Mouse (Mus musculus): ENCODE results near the gene Aox1. TPM values are rescaled to one million over a fixed set of nuclear protein-coding genes. Genes with fewer than 3 reads are reported as not detected.

Aox1 gene
- polyA plus RNA-seq, 1 experiment: 2.4 TPM

DNA sequence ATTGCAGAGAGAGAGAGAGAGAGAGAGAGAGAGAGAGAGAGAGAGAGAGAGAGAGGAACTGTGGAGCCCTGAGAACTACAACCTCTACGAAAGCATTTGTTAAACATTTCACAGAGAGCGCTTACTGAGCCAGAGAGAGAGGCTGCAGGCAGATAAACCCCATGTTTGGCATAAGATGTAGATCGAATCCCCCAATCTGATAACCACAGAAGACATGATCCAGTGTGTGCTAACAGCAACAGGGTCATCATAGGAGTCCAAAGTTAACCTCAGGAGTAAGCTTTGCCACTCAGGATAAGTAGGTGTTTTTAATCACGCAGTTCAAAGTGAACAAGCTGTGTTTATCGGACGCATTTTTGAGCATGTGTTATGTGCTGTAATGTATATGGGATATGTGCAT lies 67.6 kb downstream of the Aox1 start:
- no peak overlapping the region for H3K27ac ChIP-seq (ENCODE audit: control insufficient read depth, insufficient read depth, low read length)
- 98% methylated on average over 6 of the region's 6 CpGs for whole genome bisulfite sequencing

DNA sequence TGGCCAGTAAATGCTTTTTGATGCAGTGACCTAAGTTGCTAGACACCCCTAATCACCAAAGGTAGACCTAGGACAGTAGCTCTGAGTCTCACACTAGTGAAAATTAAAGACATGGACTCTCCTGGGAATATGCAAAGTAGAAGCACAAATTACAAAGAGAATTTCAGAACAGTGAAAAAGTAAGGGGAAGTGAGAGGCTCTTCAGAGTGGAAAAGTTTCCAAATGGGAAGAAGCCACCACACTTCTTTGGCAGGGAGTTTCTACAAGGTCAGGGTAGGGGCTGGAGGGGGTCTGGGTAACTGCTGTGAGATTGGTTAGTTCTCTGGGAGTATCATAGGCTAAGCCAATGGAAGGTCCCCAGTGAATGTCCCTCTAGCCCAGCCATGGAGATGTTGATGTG lies 69.4 kb downstream of the Aox1 start:
- TF ChIP-seq POLR2A (IDR thresholded peaks at IDR 0.05; ENCODE audit: control insufficient read depth, extremely low read depth, insufficient read depth, low read length, poor library complexity) (no peak), CTCF (IDR thresholded peaks at IDR 0.05; ENCODE audit: borderline replicate concordance, control insufficient read depth, extremely low read depth, insufficient read depth, low read length, poor library complexity) (no peak)
- H3K36me3 ChIP-seq (ENCODE audit: control insufficient read depth, insufficient read depth, low read length): no peaks in the 10 kb centered on the region
- H3K4me1 ChIP-seq (replicated peaks; ENCODE audit: control insufficient read depth, insufficient read depth, low read length): no peaks in the 10 kb centered on the region
- H3K27ac ChIP-seq (ENCODE audit: control insufficient read depth, insufficient read depth, low read length): no peak overlapping the region
- no peaks in the 10 kb centered on the region for H3K27me3 ChIP-seq (ENCODE audit: control insufficient read depth, insufficient read depth, low read length)
- DNase-seq: no peak
- H3K4me3 ChIP-seq (ENCODE audit: control insufficient read depth, insufficient read depth, low read length): no peak overlapping the region

More for the DNA sequence above, 67.6 kb downstream of the Aox1 start:
- Histone ChIP-seq H3K27me3 (ENCODE audit: control insufficient read depth, insufficient read depth, low read length) (no peaks in the 10 kb centered on the region), H3K4me3 (ENCODE audit: control insufficient read depth, insufficient read depth, low read length) (no peak overlapping the region), H3K4me1 (replicated peaks; ENCODE audit: control insufficient read depth, insufficient read depth, low read length) (no peaks in the 10 kb centered on the region), H3K36me3 (ENCODE audit: control insufficient read depth, insufficient read depth, low read length) (no peaks in the 10 kb centered on the region)
- no peak for TF ChIP-seq POLR2A (IDR thresholded peaks at IDR 0.05; ENCODE audit: control insufficient read depth, extremely low read depth, insufficient read depth, low read length, poor library complexity)
- TF ChIP-seq CTCF (IDR thresholded peaks at IDR 0.05; ENCODE audit: borderline replicate concordance, control insufficient read depth, extremely low read depth, insufficient read depth, low read length, poor library complexity): no peak
- DNase-seq: no peak

DNA sequence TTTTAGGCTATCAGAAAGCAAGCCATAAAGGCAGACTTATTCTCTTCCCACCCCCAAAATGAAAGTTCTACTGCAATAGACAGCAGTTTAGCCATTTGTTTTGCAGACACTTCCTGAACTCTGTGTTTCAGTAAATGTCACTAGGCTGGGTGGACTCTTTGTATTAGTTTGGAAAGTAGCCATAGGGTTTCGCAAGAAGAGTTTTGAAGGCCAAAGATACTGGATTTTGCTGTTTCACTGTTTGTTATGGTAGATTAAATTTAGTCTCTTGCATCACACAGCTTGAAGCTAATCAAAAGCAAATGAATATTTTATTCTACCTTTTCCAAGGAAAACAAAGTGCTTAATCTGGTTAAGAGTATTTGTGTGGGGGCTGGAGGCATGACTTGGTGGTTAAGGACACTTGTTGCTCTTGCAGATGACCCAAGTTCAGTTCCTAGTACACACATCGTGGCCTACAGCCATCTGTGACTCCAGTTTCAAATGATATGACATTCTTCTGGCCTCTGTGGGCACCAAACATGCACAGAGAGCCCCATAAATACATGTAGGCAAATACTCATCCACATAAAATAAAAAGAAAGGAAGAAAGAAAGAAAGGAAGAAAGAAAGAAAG lies 71.9 kb downstream of the Aox1 start:
- no peak for DNase-seq
- no peaks in the 10 kb centered on the region for H3K36me3 ChIP-seq (ENCODE audit: control insufficient read depth, insufficient read depth, low read length)
- 71% methylated on average over 2 of the region's 2 CpGs for WGBS
- H3K27ac ChIP-seq (ENCODE audit: control insufficient read depth, insufficient read depth, low read length): no peak overlapping the region
- H3K4me1 ChIP-seq (replicated peaks; ENCODE audit: control insufficient read depth, insufficient read depth, low read length): no peaks in the 10 kb centered on the region
- no peaks in the 10 kb centered on the region for H3K27me3 ChIP-seq (ENCODE audit: control insufficient read depth, insufficient read depth, low read length)
- no peak overlapping the region for H3K4me3 ChIP-seq (ENCODE audit: control insufficient read depth, insufficient read depth, low read length)
- TF ChIP-seq CTCF (IDR thresholded peaks at IDR 0.05; ENCODE audit: borderline replicate concordance, control insufficient read depth, extremely low read depth, insufficient read depth, low read length, poor library complexity) (no peak), POLR2A (IDR thresholded peaks at IDR 0.05; ENCODE audit: control insufficient read depth, extremely low read depth, insufficient read depth, low read length, poor library complexity) (no peak)

DNA sequence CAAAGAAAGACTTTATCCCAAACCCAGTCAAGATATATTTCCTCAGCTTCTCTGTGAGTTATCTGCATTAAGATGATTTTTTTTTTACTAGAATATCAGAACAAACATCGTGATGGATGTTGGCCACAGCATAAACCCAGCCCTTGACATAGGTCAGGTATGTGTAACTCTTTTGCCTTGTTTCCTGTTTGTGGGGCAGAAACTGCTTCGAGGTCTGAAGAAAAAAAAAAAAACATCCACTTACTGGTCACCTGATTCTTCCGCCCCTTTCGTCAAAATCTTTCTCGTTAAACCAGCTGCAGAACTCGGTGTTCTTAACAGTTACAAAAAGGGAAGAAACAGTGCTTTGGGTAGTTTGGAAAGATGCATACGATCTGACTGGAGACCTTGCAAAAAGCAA lies 72.8 kb downstream of the Aox1 start:
- H3K36me3 ChIP-seq (ENCODE audit: control insufficient read depth, insufficient read depth, low read length): no peaks in the 10 kb centered on the region

DNA sequence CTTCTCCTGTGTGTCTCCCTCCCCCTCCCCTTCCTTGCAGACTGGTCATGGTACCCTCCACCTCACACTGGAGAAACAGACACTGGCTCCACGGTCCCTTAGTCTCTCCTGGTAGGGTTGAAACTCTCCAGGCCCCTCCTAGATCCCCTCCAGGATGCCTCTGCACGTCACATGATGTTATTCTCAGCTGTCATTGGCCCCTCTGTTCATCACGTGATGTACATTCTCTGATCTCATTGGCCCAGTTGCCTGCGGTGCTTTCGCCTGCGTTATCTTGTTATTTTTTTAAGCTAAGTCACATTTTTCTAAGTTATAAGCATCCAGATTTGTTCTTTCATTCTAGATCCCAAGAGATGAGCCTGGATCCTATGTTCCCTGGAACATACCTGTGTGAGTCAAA lies 76.0 kb downstream of the Aox1 start:
- H3K4me3 ChIP-seq (ENCODE audit: control insufficient read depth, insufficient read depth, low read length): no peak overlapping the region
- no peaks in the 10 kb centered on the region for H3K4me1 ChIP-seq (replicated peaks; ENCODE audit: control insufficient read depth, insufficient read depth, low read length)
- TF ChIP-seq CTCF (IDR thresholded peaks at IDR 0.05; ENCODE audit: borderline replicate concordance, control insufficient read depth, extremely low read depth, insufficient read depth, low read length, poor library complexity): no peak
- no peak for TF ChIP-seq POLR2A (IDR thresholded peaks at IDR 0.05; ENCODE audit: control insufficient read depth, extremely low read depth, insufficient read depth, low read length, poor library complexity)
- no peak overlapping the region for H3K27ac ChIP-seq (ENCODE audit: control insufficient read depth, insufficient read depth, low read length)
- WGBS: 95% methylated on average over 6 of the region's 6 CpGs
- H3K27me3 ChIP-seq (ENCODE audit: control insufficient read depth, insufficient read depth, low read length): no peaks in the 10 kb centered on the region
- H3K36me3 ChIP-seq (ENCODE audit: control insufficient read depth, insufficient read depth, low read length): no peaks in the 10 kb centered on the region
- no peak for DNase-seq

More for the DNA sequence above, 72.8 kb downstream of the Aox1 start:
- WGBS: 11% methylated on average over 7 of the region's 7 CpGs
- Histone ChIP-seq H3K27ac (ENCODE audit: control insufficient read depth, insufficient read depth, low read length) (no peak overlapping the region), H3K4me1 (replicated peaks; ENCODE audit: control insufficient read depth, insufficient read depth, low read length) (no peaks in the 10 kb centered on the region), H3K27me3 (ENCODE audit: control insufficient read depth, insufficient read depth, low read length) (no peaks in the 10 kb centered on the region), H3K4me3 (ENCODE audit: control insufficient read depth, insufficient read depth, low read length) (no peak overlapping the region)
- DNase-seq: no peak
- no peak for TF ChIP-seq POLR2A (IDR thresholded peaks at IDR 0.05; ENCODE audit: control insufficient read depth, extremely low read depth, insufficient read depth, low read length, poor library complexity)
- TF ChIP-seq CTCF (IDR thresholded peaks at IDR 0.05; ENCODE audit: borderline replicate concordance, control insufficient read depth, extremely low read depth, insufficient read depth, low read length, poor library complexity): no peak

DNA sequence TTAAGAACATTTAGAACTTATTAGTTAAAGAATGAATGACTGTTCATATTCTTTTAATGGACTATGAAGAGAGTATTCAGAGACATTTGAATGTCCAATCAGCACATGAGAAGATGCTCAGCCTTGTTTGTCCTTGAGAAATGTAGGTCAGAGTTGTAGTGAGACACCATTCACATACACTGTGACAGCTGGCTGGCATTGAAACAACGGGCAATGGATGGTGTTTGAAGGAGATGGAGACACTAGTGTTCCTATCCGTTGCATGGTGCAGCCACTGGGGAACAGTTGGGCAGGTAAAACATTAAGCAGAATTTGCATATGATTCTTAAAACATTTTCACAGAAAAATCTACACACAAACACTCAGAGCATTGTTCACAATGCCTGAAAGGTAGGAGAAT lies 77.3 kb downstream of the Aox1 start:
- Histone ChIP-seq H3K36me3 (ENCODE audit: control insufficient read depth, insufficient read depth, low read length) (no peaks in the 10 kb centered on the region), H3K4me1 (replicated peaks; ENCODE audit: control insufficient read depth, insufficient read depth, low read length) (no peaks in the 10 kb centered on the region), H3K27ac (ENCODE audit: control insufficient read depth, insufficient read depth, low read length) (no peak overlapping the region), H3K4me3 (ENCODE audit: control insufficient read depth, insufficient read depth, low read length) (no peak overlapping the region), H3K27me3 (ENCODE audit: control insufficient read depth, insufficient read depth, low read length) (no peaks in the 10 kb centered on the region)
- no peak for DNase-seq
- no peak for TF ChIP-seq CTCF (IDR thresholded peaks at IDR 0.05; ENCODE audit: borderline replicate concordance, control insufficient read depth, extremely low read depth, insufficient read depth, low read length, poor library complexity)
- no peak for TF ChIP-seq POLR2A (IDR thresholded peaks at IDR 0.05; ENCODE audit: control insufficient read depth, extremely low read depth, insufficient read depth, low read length, poor library complexity)
- 91% methylated on average over 2 of the region's 2 CpGs for WGBS

DNA sequence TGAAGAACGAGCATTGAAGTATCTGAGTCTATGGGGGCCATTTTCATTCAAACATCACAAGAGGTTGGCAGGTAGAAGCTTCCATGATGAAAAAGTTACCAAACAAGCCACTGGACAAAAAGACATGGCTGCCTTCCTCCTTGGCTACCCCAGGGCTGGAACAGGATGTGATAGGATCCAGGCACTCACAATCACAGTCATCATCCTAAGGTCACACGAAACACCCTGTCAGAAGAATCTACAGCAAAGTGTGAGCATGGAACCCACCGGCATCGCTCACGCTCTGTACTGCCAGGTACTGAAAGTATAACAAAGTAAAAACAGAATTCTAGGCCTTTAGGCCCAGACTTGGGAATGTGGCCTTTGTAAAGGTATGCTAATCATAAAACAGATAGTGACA lies 80.5 kb downstream of the Aox1 start:
- H3K4me1 ChIP-seq (replicated peaks; ENCODE audit: control insufficient read depth, insufficient read depth, low read length): no peaks in the 10 kb centered on the region
- no peak overlapping the region for H3K27ac ChIP-seq (ENCODE audit: control insufficient read depth, insufficient read depth, low read length)
- H3K36me3 ChIP-seq (ENCODE audit: control insufficient read depth, insufficient read depth, low read length): no peaks in the 10 kb centered on the region
- no peak overlapping the region for H3K4me3 ChIP-seq (ENCODE audit: control insufficient read depth, insufficient read depth, low read length)
- no peaks in the 10 kb centered on the region for H3K27me3 ChIP-seq (ENCODE audit: control insufficient read depth, insufficient read depth, low read length)
- DNase-seq: no peak
- TF ChIP-seq POLR2A (IDR thresholded peaks at IDR 0.05; ENCODE audit: control insufficient read depth, extremely low read depth, insufficient read depth, low read length, poor library complexity): no peak
- no peak for TF ChIP-seq CTCF (IDR thresholded peaks at IDR 0.05; ENCODE audit: borderline replicate concordance, control insufficient read depth, extremely low read depth, insufficient read depth, low read length, poor library complexity)
- WGBS: 96% methylated on average over 5 of the region's 5 CpGs
